Mouse (Mus musculus): ENCODE measurements at regions not wholly inside any gene's neighbourhood (a gene's known extent, or its start where the extent isn't known, plus 50 kb on each side); places are given as distances from the start of the nearest gene placed in this dataset.

GRCm38 (mm10) chr4:119044005-119044677 is 64.4 kb upstream of the Slc2a1 start:
- TF ChIP-seq CTCF (conservative IDR thresholded peaks at IDR 0.05; ENCODE audit: low read length) (no peak), NANOG (IDR thresholded peaks at IDR 0.05; ENCODE audit: borderline replicate concordance, low read length) (no peak)
